Mouse (Mus musculus): ENCODE results near the gene Bhlhe23.

Gene Bhlhe23

GRCm38 (mm10) chr2:180775223-180775622, 1.5 kb downstream of the Bhlhe23 start:
- no peak for DNase-seq (ENCODE audit: low spot score)

GRCm38 (mm10) chr2:180765713-180766112, 11.0 kb downstream of the Bhlhe23 start:
- no peak for DNase-seq (ENCODE audit: low spot score)

GRCm38 (mm10) chr2:180764986-180765385, 11.7 kb downstream of the Bhlhe23 start:
- DNase-seq (ENCODE audit: low spot score) = no peak

- no peak for DNase-seq (ENCODE audit: low spot score)
Measured at GRCm38 (mm10) chr2:180758513-180759263, 18.0 kb downstream of the Bhlhe23 start.

GRCm38 (mm10) chr2:180756786-180757185, 19.9 kb downstream of the Bhlhe23 start:
- no peak for DNase-seq (ENCODE audit: low spot score)

GRCm38 (mm10) chr2:180755896-180756295, 20.8 kb downstream of the Bhlhe23 start:
- peak; percentile 35 for DNase-seq (ENCODE audit: low spot score)

- DNase-seq (ENCODE audit: low spot score) = no peak
Measured at GRCm38 (mm10) chr2:180754976-180755688, 21.6 kb downstream of the Bhlhe23 start.

GRCm38 (mm10) chr2:180748904-180749303, 27.8 kb downstream of the Bhlhe23 start:
- DNase-seq (ENCODE audit: low spot score) = no peak

- no peak for DNase-seq (ENCODE audit: low spot score)
Measured at GRCm38 (mm10) chr2:180746569-180747192, 30.0 kb downstream of the Bhlhe23 start.

- peak; percentile 80 for DNase-seq (ENCODE audit: low spot score)
Measured at GRCm38 (mm10) chr2:180745248-180745927, 31.3 kb downstream of the Bhlhe23 start.

- DNase-seq (ENCODE audit: low spot score) = no peak
Measured at GRCm38 (mm10) chr2:180743321-180743720, 33.4 kb downstream of the Bhlhe23 start.

- DNase-seq (ENCODE audit: low spot score) = no peak
Measured at GRCm38 (mm10) chr2:180742820-180743219, 33.9 kb downstream of the Bhlhe23 start.

- DNase-seq (ENCODE audit: low spot score) = no peak
Measured at GRCm38 (mm10) chr2:180741421-180741820, 35.3 kb downstream of the Bhlhe23 start.

- DNase-seq (ENCODE audit: low spot score) = no peak
Measured at GRCm38 (mm10) chr2:180740349-180740748, 36.4 kb downstream of the Bhlhe23 start.

GRCm38 (mm10) chr2:180737984-180738383, 38.7 kb downstream of the Bhlhe23 start:
- DNase-seq (ENCODE audit: low spot score) = no peak

GRCm38 (mm10) chr2:180735232-180735631, 41.5 kb downstream of the Bhlhe23 start:
- DNase-seq (ENCODE audit: low spot score) = no peak

- no peak for DNase-seq (ENCODE audit: low spot score)
Measured at GRCm38 (mm10) chr2:180731984-180732383, 44.7 kb downstream of the Bhlhe23 start.

- no peak for DNase-seq (ENCODE audit: low spot score)
Measured at GRCm38 (mm10) chr2:180731036-180731435, 45.7 kb downstream of the Bhlhe23 start.

GRCm38 (mm10) chr2:180727613-180728021, 49.1 kb downstream of the Bhlhe23 start:
- no peak for DNase-seq (ENCODE audit: low spot score)

GRCm38 (mm10) chr2:180726658-180727442, 49.9 kb downstream of the Bhlhe23 start:
- no peak for DNase-seq (ENCODE audit: low spot score)

GRCm38 (mm10) chr2:180725856-180726629, 50.7 kb downstream of the Bhlhe23 start:
- no peak for DNase-seq (ENCODE audit: low spot score)

All from testis, postnatal 14 days (tissue).